Mouse (Mus musculus) layer of hippocampus, postnatal 10 days (tissue): ENCODE results near the gene Zfp663. TPM values are rescaled to one million over a fixed set of nuclear protein-coding genes. Genes with fewer than 3 reads are reported as not detected.

Source experiments
- DNase-seq, 2 experiments: peaks; one replicate each; pipeline ENCODE4 v3.0.0; 2021; ENCODE audit warnings: low spot score in 2 of 2
- total RNA-seq, 2 experiments: library from RNA; stranded (reverse); gene quantifications; 2 replicates each; pipeline ENCODE4 v1.2.3; 2021

The Zfp663 gene
- total RNA-seq, 2 experiments from 2014 or later: 0.85 to 0.94 TPM

DNA sequence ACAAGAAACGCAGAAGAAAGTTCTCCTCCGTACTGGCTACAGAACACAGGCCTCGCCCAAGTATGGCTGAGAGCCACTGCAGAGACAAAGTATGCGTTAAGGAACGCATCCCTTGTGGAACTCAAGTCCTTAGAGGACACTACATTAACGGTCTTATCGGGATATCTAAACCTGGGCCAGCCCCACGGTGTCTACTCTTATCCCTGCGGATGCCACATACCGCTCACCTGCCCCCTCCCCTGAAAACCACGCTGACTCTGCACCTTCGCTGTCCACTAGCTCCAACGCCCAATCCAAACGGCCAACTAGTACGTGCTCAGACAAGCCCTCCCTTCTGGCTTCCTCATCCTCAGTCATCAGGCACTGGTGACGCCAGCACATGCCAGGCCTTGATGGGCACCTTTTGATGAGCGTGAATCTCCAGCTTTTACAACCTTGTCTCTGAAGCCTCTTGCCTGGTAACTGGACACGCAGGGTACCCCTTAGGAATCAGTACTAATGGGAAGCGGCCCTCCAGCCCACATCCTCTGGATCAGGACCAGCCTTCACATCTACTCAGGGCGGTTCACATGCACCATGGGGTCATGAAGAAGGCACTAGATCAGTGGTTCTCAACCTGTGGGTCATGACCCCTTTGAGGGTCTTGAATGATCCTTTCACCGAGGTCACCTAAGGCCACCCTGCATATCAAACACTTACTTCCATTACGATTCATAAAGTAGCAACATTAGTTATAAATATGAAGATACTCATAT, 46.4 kb downstream of the Zfp663 start:
- no peak for DNase-seq

GRCm38 (mm10) chr2:165321381-165321888, 47.1 kb downstream of the Zfp663 start:
- peak in 1 of 2 experiments; percentile 50 for DNase-seq

GRCm38 (mm10) chr2:165320531-165321150, 47.9 kb downstream of the Zfp663 start:
- no peak for DNase-seq

- DNase-seq: no peak
These were observed 49.0 kb downstream of the Zfp663 start for GRCm38 (mm10) chr2:165319503-165319902.

DNA sequence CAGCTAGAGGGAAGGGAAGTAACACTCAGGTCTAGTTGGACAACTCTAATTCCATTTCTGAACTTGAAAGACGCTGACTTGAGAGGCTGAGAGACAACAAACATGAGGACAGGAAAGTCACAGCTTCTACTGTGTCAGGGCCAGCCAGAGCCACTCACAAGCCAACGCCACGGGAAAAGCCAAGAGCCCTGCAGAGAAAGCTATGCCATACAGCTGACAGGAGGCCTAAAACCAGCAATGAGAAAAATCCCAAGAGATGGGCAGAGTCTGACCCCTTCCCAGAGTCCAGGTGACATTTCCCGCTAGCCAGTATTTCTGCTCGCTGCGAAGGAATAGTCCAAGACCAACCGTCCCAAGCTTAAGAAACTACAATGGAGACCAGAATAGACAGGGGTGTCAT, 49.6 kb downstream of the Zfp663 start:
- no peak for DNase-seq

DNA sequence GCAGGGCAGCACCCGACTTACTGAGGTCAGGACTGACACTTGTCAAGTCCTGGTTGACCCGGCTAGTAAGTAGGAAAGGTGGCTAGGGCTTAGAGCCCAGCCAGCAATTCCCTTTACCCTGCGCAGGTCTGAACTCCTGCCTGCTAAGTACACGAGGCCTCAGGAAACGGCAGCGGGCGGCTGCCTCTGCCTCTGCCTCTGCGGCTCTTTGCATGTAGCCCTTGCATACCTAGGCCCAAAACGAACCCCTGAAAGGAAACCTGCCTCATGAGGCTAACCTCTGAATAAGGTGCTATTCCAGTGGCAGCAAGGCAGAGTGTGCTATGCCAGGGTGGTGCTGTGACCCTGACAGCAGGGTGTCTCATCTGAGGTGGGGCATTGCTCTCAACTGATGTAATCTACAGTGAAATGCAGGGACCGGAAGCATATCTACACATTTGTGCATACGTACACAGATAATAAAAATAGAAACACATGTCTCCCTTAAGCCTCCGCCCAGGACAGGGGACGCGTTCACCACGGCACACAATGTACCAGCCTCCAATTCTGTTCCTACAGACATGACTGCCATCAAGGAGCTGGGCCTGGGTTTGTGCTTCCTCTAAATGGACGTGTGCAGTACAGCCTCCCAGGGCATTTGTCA, 50.8 kb downstream of the Zfp663 start:
- DNase-seq: no peak

GRCm38 (mm10) chr2:165316837-165317473, 51.6 kb downstream of the Zfp663 start:
- peak in 1 of 2 experiments; percentile 70 for DNase-seq

DNA sequence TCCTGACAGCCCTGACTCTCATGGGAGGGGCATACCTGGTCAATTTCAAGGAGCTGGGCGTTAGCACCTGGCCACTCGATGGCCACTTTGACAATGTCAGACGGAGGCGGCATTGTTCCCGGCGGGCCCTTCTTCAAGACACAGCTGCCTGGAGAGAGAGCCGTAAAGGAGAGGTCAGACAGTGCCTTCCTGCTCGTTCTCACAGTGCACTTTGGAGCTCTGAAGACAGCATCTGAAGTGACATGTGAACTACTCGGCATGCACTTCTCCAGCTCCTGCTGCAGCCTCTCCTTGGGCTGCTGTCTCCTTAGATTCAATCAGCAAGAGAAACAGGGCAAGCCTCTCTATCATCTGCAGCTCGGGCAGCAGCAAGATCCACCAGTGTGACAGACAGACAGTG, 52.3 kb downstream of the Zfp663 start:
- no peak for DNase-seq

DNA sequence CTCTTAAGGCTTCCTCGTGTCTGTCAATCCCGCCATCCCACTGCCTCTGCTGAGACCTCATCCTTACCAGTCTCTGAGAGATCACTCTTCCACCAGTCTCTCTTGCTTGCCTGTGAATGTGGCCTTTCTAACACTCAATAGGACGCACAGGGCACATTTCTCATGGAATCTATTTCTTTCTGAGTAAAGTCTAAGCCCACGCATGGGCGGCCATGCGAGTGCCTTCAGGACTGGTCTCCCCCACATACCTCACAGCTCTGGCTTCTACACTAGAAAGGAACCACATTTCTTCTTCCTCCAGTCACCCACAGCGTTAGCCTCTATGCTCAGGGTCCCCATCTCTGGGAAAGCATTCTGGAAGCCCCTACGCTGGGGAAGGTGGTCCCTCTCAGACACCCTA, 54.3 kb downstream of the Zfp663 start:
- no peak for DNase-seq

DNA sequence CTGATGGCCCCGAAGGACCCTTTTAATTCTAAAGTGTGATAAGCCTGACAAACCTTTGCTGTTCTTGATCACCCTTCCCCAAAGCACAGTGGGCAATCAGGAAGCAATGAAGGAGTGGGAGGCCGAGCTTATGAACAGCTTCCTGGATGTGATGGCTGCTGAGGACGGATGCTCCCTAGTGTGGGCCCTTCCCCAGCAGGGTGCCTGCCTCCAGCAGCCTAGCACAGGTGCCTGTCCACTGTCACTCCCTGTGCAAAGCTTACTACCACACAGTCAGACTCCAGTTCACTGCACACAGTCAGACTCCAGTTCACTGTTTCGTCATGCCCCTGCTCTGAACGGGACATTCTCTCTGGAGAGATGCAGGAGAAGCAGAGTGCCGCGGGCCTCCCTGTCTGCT, 56.1 kb downstream of the Zfp663 start:
- DNase-seq: no peak

GRCm38 (mm10) chr2:165311577-165311976, 57.0 kb downstream of the Zfp663 start:
- DNase-seq: peak in 1 of 2 experiments; percentile 52

GRCm38 (mm10) chr2:165310818-165311425, 57.6 kb downstream of the Zfp663 start:
- no peak for DNase-seq

DNA sequence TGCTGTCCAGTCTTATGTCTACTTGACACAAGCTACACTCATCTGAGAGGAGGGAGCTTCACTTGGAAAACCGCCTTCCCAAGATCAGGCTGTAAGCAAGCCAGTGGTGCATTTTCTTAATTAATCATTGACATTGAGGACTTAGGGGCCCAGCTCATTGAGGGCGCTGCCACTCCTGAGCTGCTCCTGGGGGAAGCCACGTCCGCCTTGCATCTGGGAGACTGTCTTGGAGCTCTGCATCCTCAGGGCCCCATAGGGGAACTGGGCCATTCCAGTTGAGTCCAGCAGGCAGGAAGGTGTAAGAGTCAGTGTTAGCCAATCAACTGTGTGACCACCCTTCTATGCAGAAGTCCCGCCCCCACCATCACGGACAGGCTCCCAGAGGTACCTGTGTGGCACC, 60.7 kb downstream of the Zfp663 start:
- DNase-seq: no peak

DNA sequence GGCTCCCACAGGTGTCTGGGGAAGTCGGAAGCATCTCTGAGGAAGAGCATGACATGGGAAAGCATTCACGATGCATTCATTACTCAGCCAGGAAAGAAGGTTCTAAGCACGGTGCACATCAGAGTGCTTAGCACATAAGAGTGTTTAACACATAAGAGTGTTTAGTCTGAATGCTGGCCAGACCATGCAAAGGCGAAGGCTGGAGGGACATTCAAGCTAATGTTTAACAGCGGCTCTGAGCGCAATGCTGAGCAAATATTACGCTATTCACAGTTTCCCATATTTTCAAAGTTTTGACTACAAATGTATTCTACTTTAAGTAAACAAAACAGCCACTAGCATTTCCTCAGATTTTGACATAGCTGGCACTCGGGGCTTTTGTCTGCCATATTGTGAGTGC, 63.1 kb downstream of the Zfp663 start:
- DNase-seq: no peak

- no peak for DNase-seq
These were observed 63.7 kb downstream of the Zfp663 start for GRCm38 (mm10) chr2:165304819-165305218.

DNA sequence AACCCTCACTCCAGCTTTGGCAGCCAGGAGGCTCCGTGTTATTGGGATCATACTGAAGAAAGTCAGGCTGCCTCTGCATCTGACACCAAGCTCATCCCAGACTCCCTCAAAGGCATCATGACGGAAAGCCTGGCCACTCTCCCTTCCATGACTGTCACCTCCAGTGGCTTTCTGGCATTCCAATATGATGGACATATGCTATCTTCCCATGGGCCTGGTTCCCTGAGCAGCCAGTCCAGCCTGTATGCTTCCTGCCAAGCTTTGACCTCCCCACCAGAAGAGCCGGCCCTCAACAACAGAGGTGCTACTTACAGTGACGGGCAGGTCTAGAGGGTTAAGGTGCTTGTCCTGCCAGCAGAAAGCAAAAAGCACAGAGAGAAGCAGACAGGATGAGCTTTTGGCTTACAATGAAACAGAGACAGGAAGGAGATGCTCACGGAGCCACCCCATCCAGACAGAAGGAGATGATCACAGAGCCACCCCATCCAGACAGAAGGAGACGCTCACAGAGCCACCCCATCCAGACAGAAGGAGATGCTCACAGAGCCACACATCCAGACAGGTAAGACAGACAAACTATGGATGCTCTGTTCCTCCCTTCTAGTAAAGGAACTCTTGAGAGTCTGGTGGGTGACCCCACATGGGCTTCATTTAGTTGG, 65.0 kb downstream of the Zfp663 start:
- no peak for DNase-seq

- no peak for DNase-seq
These were observed 67.1 kb downstream of the Zfp663 start for GRCm38 (mm10) chr2:165301409-165301808.
